Mouse (Mus musculus) cerebellum, adult 11-12 months (tissue): ENCODE results near the gene Atp8a2.
"Not testable (repeated sequence)": the region's sequence is repeated elsewhere in the genome, so short reads cannot be mapped to it uniquely, and the experiment has no call there.

Experiments
- DNase-seq: peaks from one replicate; pipeline ENCODE4 v3.0.0; 2022

Gene Atp8a2

GRCm38 (mm10) chr14:59633295-59633898, 563.6 kb downstream of the Atp8a2 start:
- no peak for DNase-seq

DNA sequence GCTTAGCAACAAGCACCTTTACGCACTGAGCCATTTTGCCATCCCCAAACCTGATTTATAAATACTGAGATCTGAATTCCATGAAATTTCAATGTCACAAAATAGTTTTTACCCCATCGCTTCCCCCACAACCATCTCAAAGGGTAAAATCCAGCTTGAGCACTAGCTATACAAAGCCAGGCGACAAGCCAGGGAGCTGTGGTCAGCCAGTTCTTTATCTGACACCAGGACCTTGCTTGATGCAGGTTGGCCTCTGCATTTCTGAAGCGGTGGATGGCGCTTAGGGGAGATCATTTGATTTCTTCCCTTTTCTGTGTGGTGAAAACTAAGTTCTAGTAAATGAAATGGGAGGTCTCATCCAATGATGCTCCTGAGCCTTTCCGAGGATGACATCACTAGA, 564.9 kb downstream of the Atp8a2 start:
- DNase-seq = no peak

GRCm38 (mm10) chr14:59630096-59630495, 566.9 kb downstream of the Atp8a2 start:
- no peak for DNase-seq

DNA sequence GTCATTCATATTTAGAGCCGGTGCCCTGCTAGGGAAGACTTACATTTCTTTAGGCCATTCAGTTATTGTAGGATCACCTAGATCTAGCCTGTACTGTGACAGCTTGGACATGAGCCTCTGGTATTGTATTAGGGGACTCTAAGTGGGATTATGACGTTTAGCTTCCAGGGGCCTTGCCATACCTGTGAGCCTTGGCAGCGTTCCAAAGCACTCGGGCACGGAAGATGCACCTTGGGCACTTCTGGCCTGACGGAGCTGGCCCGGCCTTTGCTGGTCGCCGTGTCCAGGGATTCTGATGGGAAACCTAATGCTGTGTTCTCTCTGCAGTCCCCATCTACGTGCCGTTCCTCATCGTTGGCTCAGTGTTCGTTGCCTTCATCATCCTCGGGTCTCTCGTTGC, 567.7 kb downstream of the Atp8a2 start:
- no peak for DNase-seq

DNA sequence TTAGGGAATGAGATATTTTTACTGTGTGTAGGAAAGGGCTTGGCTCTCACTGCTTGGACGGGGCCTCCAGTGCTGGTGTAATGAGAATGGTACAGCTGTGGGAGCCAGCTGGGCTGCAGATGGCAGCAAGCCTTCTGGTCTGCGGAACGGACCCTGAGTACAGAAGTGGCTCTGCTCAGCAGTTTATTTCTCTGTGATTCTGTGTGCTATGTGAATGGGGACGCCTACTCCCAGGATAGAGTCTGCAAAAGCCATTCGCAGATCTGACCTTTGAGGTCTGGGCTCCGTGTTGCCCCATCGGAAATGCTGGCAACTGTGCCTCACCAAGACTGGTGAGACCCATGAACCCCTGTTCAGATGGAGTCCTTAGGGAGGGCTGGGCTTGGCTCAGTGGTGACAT, 569.2 kb downstream of the Atp8a2 start:
- no peak for DNase-seq

DNA sequence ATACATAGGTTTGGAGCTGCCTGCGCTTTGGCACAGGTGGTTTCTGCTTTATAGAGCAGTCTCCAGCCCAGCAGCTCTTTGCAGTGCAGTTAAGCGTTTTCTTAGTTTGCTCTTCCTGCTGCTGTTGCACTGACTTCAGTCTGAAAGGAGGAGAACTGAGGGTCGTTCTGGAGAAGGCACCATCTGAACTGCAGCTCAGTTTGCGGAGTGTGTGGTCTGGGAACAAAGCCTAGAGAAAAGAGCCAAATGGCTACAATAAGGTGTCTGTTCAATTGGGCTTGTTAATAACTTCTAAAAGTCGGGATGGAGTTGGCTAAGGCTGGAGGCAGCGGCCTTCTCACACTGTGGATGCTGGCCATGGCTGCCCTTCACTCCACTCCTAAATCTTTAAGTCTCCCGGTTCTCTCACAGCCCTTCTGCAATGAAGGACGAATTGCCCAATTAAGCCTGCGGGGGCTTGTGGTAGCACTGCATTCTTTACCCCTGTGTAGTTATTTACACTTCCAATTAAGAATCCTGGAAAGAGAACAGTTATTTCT, 569.8 kb downstream of the Atp8a2 start:
- DNase-seq = no peak

DNA sequence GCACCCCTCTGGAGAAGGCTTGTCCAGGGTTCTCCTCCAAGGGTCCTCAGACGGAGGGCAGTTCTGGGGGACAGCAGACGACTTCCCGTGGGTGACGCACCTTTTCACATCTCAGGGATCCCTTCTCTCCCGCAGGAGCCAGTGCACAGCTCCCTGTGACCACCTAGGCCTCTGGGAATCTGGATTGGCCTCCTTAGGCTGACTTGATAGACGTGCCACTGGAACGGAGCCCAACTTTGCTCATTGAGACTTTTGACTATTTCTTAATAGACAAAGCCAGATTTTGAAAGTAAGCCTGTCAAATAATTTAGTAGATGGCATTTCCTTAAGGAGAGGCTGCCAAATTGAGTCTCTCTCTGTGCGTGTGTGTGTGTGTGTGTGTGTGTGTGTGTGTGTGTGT, 570.3 kb downstream of the Atp8a2 start:
- DNase-seq = no peak

- DNase-seq = no peak
Measured at GRCm38 (mm10) chr14:59625806-59626364, 571.1 kb downstream of the Atp8a2 start.

- DNase-seq = peak; percentile 11
Measured at GRCm38 (mm10) chr14:59625158-59625805, 571.7 kb downstream of the Atp8a2 start, which contains the start of gene Shisa2. Shisa2 (plus strand) TSS chr14:59625308.

DNA sequence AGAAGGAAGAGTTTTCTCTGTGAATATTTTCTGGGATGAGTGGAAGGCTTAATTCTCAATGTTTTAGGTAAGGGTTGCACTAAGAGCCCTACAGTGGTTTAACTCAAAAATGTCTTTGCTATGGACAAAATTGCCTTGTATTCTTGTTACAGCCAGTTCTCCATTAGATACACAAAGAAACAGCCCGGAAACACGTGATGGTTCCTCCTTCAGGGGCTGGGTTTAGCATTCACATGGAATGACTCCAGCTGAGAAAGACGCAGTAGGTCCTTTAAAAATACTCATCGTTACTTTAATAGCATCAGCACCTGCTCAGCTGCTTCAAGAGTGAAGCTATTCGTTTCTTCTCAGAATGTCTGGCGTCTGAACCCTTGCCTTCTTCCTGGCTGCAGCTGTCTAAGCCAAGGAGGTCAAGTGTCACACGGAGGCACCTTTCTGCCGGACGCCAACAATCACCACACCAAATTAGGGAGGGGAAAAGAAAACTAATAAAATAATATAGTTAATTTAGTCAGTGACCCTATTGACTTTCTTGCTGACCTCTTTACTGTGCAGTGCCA, 572.6 kb downstream of the Atp8a2 start:
- DNase-seq = no peak

DNA sequence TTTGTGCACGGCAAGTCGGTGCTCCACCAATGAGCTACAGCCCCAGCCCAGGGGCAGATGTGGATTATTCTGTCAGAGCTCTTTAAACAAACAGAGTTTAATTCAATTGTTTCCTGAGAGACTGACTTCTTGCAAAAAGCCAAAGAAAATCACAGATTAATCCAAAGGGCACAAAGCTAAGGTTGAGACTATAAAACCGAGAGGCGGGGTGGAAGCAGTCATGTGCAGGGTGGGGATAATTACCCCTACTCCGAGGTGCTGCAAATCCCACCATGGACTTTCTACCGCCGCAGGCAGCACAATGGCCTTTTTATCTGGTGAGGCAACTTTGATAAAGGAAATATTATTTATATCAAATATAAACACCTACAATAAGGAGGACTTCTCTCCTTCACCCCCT, 580.2 kb downstream of the Atp8a2 start:
- no peak for DNase-seq

- not testable (repeated sequence) for DNase-seq
Measured at GRCm38 (mm10) chr14:59614149-59614548, 582.8 kb downstream of the Atp8a2 start.

GRCm38 (mm10) chr14:59612920-59613625, 583.9 kb downstream of the Atp8a2 start:
- DNase-seq = no peak

- no peak for DNase-seq
Measured at GRCm38 (mm10) chr14:59607021-59607420, 590.0 kb downstream of the Atp8a2 start.

GRCm38 (mm10) chr14:59605671-59606353, 591.2 kb downstream of the Atp8a2 start:
- peak; percentile 33 for DNase-seq

GRCm38 (mm10) chr14:59604002-59604645, 592.9 kb downstream of the Atp8a2 start:
- no peak for DNase-seq

DNA sequence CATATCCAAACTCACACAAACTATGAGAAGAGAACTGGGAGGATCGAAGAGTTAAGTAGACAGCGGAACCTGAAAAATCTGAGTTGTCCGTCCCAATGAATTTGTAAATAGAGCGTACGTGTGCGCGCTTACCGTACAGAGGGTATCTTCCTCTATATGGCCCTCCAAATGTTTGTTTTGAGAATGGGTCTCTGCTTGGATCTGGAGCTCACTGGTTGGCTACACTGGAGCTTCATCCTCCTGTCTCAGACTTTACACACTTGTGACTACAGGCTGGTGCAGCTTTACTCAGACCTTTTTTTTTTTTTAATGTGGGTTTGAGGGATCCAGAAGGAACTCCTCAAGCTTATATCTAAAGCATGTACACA, 598.7 kb downstream of the Atp8a2 start:
- DNase-seq = no peak

DNA sequence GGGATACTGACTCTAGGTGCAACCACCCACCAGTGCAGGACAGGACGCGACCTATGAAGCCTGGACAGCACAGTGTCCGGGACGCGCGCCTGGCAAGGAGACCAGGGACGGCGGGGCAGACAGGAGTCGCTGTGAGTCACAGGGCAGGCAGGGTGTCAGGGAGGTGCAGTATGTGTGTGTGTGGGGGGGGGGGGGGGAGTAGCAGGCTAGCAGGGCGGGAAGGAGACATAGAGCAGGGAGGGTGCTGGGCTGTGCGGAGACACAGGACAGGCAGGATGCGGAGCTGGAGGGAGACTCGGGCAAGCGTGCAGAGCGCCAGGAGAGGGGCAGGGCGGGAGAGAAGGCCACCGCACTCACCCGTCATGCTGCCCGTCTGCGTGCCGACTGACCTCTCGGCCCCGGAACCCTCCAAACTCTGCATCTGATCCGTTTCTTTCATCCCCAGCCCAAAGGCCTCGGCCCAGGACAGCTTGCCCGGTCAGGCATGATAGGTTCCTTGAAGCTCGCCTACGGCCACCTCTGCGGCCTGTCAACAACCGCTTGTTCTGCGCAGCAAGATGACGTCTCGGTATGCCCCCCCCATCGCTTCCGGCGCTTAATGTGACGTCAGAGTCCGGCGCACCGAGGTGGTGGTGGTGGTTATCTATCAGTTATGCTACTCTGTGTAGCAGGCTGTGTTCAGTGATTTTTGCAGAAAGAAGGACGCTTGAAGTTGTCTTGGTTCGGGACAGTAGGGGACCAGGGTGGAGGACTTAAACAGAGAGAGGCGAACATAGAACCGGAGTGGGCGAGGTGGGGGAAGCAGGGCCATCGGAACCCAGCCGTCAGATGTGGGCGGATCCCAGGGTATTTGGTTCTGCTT, 599.4 kb downstream of the Atp8a2 start, which contains the start of gene Cdadc1:
Gene Cdadc1 (minus strand): TSS at position 562 of the 862 bp plus-strand sequence.
- peak; percentile 93 for DNase-seq

DNA sequence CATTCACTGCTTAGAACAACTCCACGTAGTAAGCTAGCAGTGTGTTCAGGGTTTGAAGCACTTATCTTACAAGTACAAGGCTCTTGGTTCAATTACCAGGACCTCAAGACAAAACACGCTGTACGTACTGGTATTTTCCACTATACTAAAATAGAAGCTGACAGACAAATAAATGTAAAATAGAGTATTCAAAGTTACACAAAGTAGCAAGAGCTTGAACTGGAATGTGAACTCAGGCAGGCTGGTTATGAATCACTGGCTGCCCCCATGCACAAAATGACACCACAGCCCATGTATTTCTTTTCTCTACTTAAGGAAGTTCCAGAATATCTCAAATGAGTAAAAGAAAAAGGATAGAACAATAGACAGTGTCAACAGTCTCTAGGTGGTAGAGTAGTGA, 602.0 kb downstream of the Atp8a2 start:
- DNase-seq = no peak

- no peak for DNase-seq
Measured at GRCm38 (mm10) chr14:59592593-59592992, 604.4 kb downstream of the Atp8a2 start.

DNA sequence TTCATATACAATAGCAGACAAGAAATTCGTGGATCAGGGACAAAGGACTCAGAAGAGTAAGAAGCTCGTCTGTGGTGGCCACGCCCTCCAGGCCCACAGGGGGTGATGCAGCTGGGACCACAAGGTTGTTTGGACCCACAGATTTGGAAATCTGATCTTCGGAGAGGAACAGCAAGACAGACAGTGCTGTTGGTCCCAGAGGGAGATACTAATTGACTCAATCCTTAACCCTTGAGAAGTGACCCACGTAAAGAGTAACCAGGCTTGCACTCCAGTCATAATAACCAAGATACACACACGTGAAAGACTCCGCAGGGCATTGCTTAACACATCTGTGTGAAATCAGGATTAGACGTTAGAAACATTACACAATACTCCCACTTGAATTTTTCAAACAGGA, 605.1 kb downstream of the Atp8a2 start:
- no peak for DNase-seq
